21 mouse cellular contexts compared by ENCODE assay signal in genomic region chr8:125512561-125512960, GRCm38 (mm10). TPM values are rescaled to one million over a fixed set of nuclear protein-coding genes. Genes with fewer than 3 reads are reported as not detected.
A peak's percentile ranks its signal among the peaks of the same experiment; 100 is the strongest.
DNase-seq lines count a peak whose midpoint lies in the region; ATAC-seq lines count a peak whose summit lies in the region.
"Had no signal": no experiment of that assay in that cellular context is flagged by ENCODE, and none has a peak within 500 bp of the region (broad histone marks: within the 10 kb centered on the region; RNA-seq: fewer than 3 reads in every experiment).

No protein-coding gene starts in this region.

- H3K9ac ChIP-seq in heart, embryonic 11.5 days (ENCODE audit: low read depth, low read length): no peak overlapping the region
- no peak overlapping the region for H3K9ac ChIP-seq in heart, embryonic 12.5 days
- H3K9ac ChIP-seq in heart, embryonic 15.5 days: no peak overlapping the region
- H3K9ac ChIP-seq: forebrain, embryonic 13.5 days; hindbrain, embryonic 12.5 days; hindbrain, embryonic 15.5 days had no signal

- no peaks in the 10 kb centered on the region for H3K9me3 ChIP-seq in heart, embryonic 11.5 days (replicated peaks; ENCODE audit: control insufficient read depth, low read length)
- no peaks in the 10 kb centered on the region for H3K9me3 ChIP-seq in heart, embryonic 12.5 days (replicated peaks)
- H3K9me3 ChIP-seq in heart, embryonic 15.5 days (replicated peaks): no peaks in the 10 kb centered on the region
- H3K9me3 ChIP-seq: forebrain, embryonic 10.5 days; forebrain, embryonic 13.5 days; hindbrain, embryonic 12.5 days; hindbrain, embryonic 15.5 days had no signal

- peak; percentile 91 for DNase-seq in heart, adult 11 months
- DNase-seq in heart, postnatal 36 days: no peak
- no peak for DNase-seq in heart, postnatal 10 days
- DNase-seq: adrenal gland, adult 8-10 months; adrenal gland, postnatal 25 days; cerebellum, adult 18-20 months; cerebellum, adult 9-10 months; gastrocnemius, postnatal 10 days; gastrocnemius, postnatal 36 days; kidney, adult 2 months had no signal

- no peak overlapping the region for H3K4me2 ChIP-seq in heart, embryonic 11.5 days
- no peak overlapping the region for H3K4me2 ChIP-seq in heart, embryonic 12.5 days
- no peak overlapping the region for H3K4me2 ChIP-seq in heart, embryonic 15.5 days
- H3K4me2 ChIP-seq: forebrain, embryonic 13.5 days; hindbrain, embryonic 12.5 days; hindbrain, embryonic 15.5 days had no signal

- WGBS in heart, embryonic 11.5 days (ENCODE audit: insufficient replicate concordance): 71% methylated on average over 1 of the region's 1 CpGs
- 80% methylated on average over 1 of the region's 1 CpGs for WGBS in heart, embryonic 12.5 days
- 84% methylated on average over 1 of the region's 1 CpGs for WGBS in heart, embryonic 15.5 days

- H3K4me1 ChIP-seq in heart, embryonic 11.5 days (ENCODE audit: control insufficient read depth, insufficient read depth, low read length): peaks cover 91% of the 10 kb centered on the region
- peaks cover 91% of the 10 kb centered on the region for H3K4me1 ChIP-seq in heart, embryonic 12.5 days (replicated peaks)
- H3K4me1 ChIP-seq in heart, embryonic 15.5 days (replicated peaks): peaks cover 90% of the 10 kb centered on the region
- H3K4me1 ChIP-seq in brown adipose tissue, adult 24 weeks (ENCODE audit: control insufficient read depth, insufficient read depth, insufficient read length, low read length): peaks cover 47% of the 10 kb centered on the region

- no peak overlapping the region for H3K27ac ChIP-seq in heart, embryonic 11.5 days (ENCODE audit: low read depth, low read length)
- peak overlapping the region; percentile 98 for H3K27ac ChIP-seq in heart, embryonic 12.5 days (ENCODE audit: poor library complexity, severe bottlenecking)
- peak overlapping the region; percentile 96 for H3K27ac ChIP-seq in heart, embryonic 15.5 days
- H3K27ac ChIP-seq in brown adipose tissue, adult 24 weeks (replicated peaks; ENCODE audit: low read depth, low read length): peak overlapping the region; percentile 91

- no peaks in the 10 kb centered on the region for H3K36me3 ChIP-seq in heart, embryonic 11.5 days (ENCODE audit: control insufficient read depth, insufficient read depth, low read length)
- no peaks in the 10 kb centered on the region for H3K36me3 ChIP-seq in heart, embryonic 12.5 days
- no peaks in the 10 kb centered on the region for H3K36me3 ChIP-seq in heart, embryonic 15.5 days
- H3K36me3 ChIP-seq: forebrain, embryonic 10.5 days; hindbrain, embryonic 12.5 days; hindbrain, embryonic 15.5 days had no signal

- H3K4me3 ChIP-seq in heart, embryonic 11.5 days (ENCODE audit: low read depth, low read length): no peak overlapping the region
- no peak overlapping the region for H3K4me3 ChIP-seq in heart, embryonic 12.5 days
- no peak overlapping the region for H3K4me3 ChIP-seq in heart, embryonic 15.5 days
- no peak overlapping the region for H3K4me3 ChIP-seq in brown adipose tissue, adult 24 weeks (ENCODE audit: insufficient read depth, low read depth, low read length)
- H3K4me3 ChIP-seq: forebrain, embryonic 10.5 days; forebrain, embryonic 13.5 days; hindbrain, embryonic 12.5 days; hindbrain, embryonic 15.5 days had no signal

- no peak for ATAC-seq in heart, embryonic 11.5 days (replicated peaks; ENCODE audit: insufficient number of reproducible peaks, low FRiP score, low TSS enrichment)
- ATAC-seq in heart, embryonic 12.5 days (ENCODE audit: insufficient number of reproducible peaks, low FRiP score): no peak
- no peak for ATAC-seq in heart, embryonic 15.5 days (replicated peaks; ENCODE audit: insufficient number of reproducible peaks, insufficient read depth, low FRiP score, low read depth)
- ATAC-seq: activated CD4-positive, CD25-positive, alpha-beta regulatory T cell, adult 4 months; forebrain, embryonic 13.5 days; forebrain, embryonic 16.5 days; intestine, postnatal 0 days had no signal

- H3K27me3 ChIP-seq in heart, embryonic 11.5 days (ENCODE audit: control insufficient read depth, insufficient read depth, low read length): no peaks in the 10 kb centered on the region
- H3K27me3 ChIP-seq in heart, embryonic 12.5 days (replicated peaks): no peaks in the 10 kb centered on the region
- no peaks in the 10 kb centered on the region for H3K27me3 ChIP-seq in heart, embryonic 15.5 days
- H3K27me3 ChIP-seq: forebrain, embryonic 13.5 days; hindbrain, embryonic 12.5 days; hindbrain, embryonic 15.5 days had no signal

- intact Hi-C loops in heart, postnatal 36 days (cut with DNase I): loop anchor here (5.0 kb wide), 1 partner anchor 55 kb away; the partner anchor contains the start of gene Sipa1l2
- intact Hi-C loops in heart, postnatal 10 days (cut with DNase I): no loop called here

RNA-seq across cellular contexts. Expression of gene Sipa1l2, which starts 57.0 kb away (rescaled TPM):
- 16.8 and 19.4 TPM in 2 replicates for polyA plus RNA-seq in heart, embryonic 11.5 days (2014; fragmentation: Nextera tagmentation; extraction: Ambion mirVana)
- 32.8 and 36.0 TPM in 2 replicates for polyA plus RNA-seq in heart, embryonic 12.5 days (2016; fragmentation: Nextera tagmentation; extraction: Ambion mirVana)
- 10 to 100 TPM; 36.4 to 40.7 TPM for total RNA-seq in heart, postnatal 36 days (2021)
- polyA plus RNA-seq in heart, embryonic 15.5 days (2015; fragmentation: Nextera tagmentation; extraction: Ambion mirVana): 20.6 and 24.5 TPM in 2 replicates
- 10 to 100 TPM; 52.7 to 67.3 TPM for total RNA-seq in heart, postnatal 10 days (2021)
- polyA plus RNA-seq in brown adipose tissue, adult 24 weeks (2012; ENCODE audit: insufficient read depth, insufficient read length, missing spikeins): 2.4 and 3.5 TPM in 2 replicates
